Mouse (Mus musculus) myocyte (in vitro differentiated cells): ENCODE results near the gene Znrf1.

Experiments
- E2F4 ChIP-seq: IDR thresholded peaks from one replicate; pipeline ENCODE4 v1.6.1; 2011; ENCODE audit warnings: mild to moderate bottlenecking, control low read depth, moderate library complexity; ENCODE audit not compliant: insufficient read depth
- MYOG ChIP-seq, 3 experiments: IDR thresholded peaks; one replicate each; pipeline ENCODE4 v1.6.1; 2011; ENCODE audit warnings: control low read depth in 2 of 3, low read depth in 2 of 3, mild to moderate bottlenecking in 2 of 3; ENCODE audit not compliant: insufficient read length in 2 of 3, control insufficient read depth in 1 of 3, insufficient read depth in 1 of 3
- POLR2A ChIP-seq: IDR thresholded peaks from one replicate; pipeline ENCODE4 v1.6.1; 2011; ENCODE audit warnings: low read depth, mild to moderate bottlenecking, control low read depth, moderate library complexity; ENCODE audit not compliant: insufficient read length
- USF1 ChIP-seq: IDR thresholded peaks from one replicate; pipeline ENCODE4 v1.6.1; 2011; ENCODE audit warnings: low read depth, mild to moderate bottlenecking, control low read depth, moderate library complexity

DNA sequence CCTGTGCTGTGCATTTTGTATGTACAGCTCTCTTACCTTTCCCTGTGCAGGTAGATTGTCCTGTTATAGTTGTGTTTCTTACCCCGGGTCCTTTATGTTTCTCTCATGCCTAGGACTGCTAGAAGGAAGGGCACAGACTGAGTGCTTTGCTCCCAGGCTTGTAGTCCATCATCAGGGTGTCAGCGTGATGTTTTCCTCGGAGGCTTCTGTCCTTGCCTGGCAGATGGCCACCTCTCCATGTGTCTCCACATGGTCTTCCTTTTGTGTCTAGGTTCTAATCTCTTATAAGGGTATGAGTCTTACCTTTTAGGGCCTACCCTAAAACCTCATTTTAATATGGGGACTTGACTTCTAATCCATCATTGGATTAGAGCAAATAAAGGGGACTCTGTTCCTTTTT, 31.7 kb downstream of the Znrf1 start:
- TF ChIP-seq POLR2A (no peak), MYOG (IDR thresholded peaks at IDR 0.05; ENCODE audit: control insufficient read depth in 1 of 3, insufficient read depth in 1 of 3, insufficient read length in 2 of 3, low read depth in 2 of 3) (no peak), E2F4 (no peak), USF1 (no peak)
